Mouse (Mus musculus) embryonic facial prominence, embryonic 10.5 days (tissue): Measurements from ENCODE around the gene Tfap2c. TPM values are rescaled to one million over a fixed set of nuclear protein-coding genes. Genes with fewer than 3 reads are reported as not detected.

Experiments
- DNase-seq: peaks from one replicate; pipeline ENCODE4 v3.0.0-alpha.2; 2017; ENCODE audit warnings: low spot score
- H3K27ac ChIP-seq: fragments of 300-500 bp; sonication (generic); replicated peaks from 2 replicates; pipeline ENCODE4 v1.5.1; 2016; ENCODE audit warnings: mild to moderate bottlenecking
- H3K27me3 ChIP-seq: fragments of 300-500 bp; sonication (generic); replicated peaks from 2 replicates; pipeline ENCODE4 v1.6.1; 2016; ENCODE audit warnings: low read depth, mild to moderate bottlenecking; ENCODE audit not compliant: poor library complexity, severe bottlenecking
- H3K36me3 ChIP-seq: fragments of 300-500 bp; sonication (generic); replicated peaks from 2 replicates; pipeline ENCODE4 v1.6.1; 2016; ENCODE audit warnings: mild to moderate bottlenecking, moderate library complexity
- H3K4me1 ChIP-seq: fragments of 300-500 bp; sonication (generic); 2 replicates; pipeline ENCODE4 v1.6.1; 2016
- H3K4me3 ChIP-seq: fragments of 300-500 bp; sonication (generic); 2 replicates; pipeline ENCODE4 v1.5.1; 2016; ENCODE audit warnings: mild to moderate bottlenecking, moderate library complexity
- H3K9me3 ChIP-seq: fragments of 300-500 bp; sonication (generic); 2 replicates; pipeline ENCODE4 v1.6.1; 2016; ENCODE audit warnings: mild to moderate bottlenecking
- WGBS: fragments of 180-500 bp; shearing (Covaris S2); methylation state at CpG from one replicate; pipeline ENCODE4 v1.1.7; 2016; 5-methylcytosine and 5-hydroxymethylcytosine counted together
- polyA plus RNA-seq: library from polyadenylated mRNA; unstranded; fragments of >200 nt; fragmentation: Nextera tagmentation; extraction: Ambion mirVana; gene quantifications from 2 replicates; pipeline ENCODE4 v1.2.1, GENCODE M21; 2016

Tfap2c gene
- polyA plus RNA-seq, 1 experiment from 2014 or later = 15.4 TPM

- WGBS = 52% methylated on average over 7 of the region's 7 CpGs
- DNase-seq = no peak
- Histone ChIP-seq H3K4me1 (peaks cover 34% of the 10 kb centered on the region), H3K36me3 (no peaks in the 10 kb centered on the region), H3K4me3 (no peak overlapping the region), H3K27ac (peak overlapping the region; percentile 45), H3K27me3 (peaks cover 21% of the 10 kb centered on the region; the same call in 1 of the 2 replicates), H3K9me3 (no peaks in the 10 kb centered on the region)
Measured at GRCm38 (mm10) chr2:172597056-172597455, 47.7 kb downstream of the Tfap2c start.

GRCm38 (mm10) chr2:172597881-172598280 is 48.5 kb downstream of the Tfap2c start:
- H3K27ac ChIP-seq = peak overlapping the region; percentile 48; the same call in 1 of the 2 replicates
- 87% methylated on average over 9 of the region's 9 CpGs for WGBS
- no peak overlapping the region for H3K4me3 ChIP-seq
- no peaks in the 10 kb centered on the region for H3K9me3 ChIP-seq
- peaks cover 34% of the 10 kb centered on the region for H3K4me1 ChIP-seq
- no peaks in the 10 kb centered on the region for H3K36me3 ChIP-seq
- H3K27me3 ChIP-seq = peaks cover 21% of the 10 kb centered on the region; the same call in 1 of the 2 replicates
- no peak for DNase-seq

GRCm38 (mm10) chr2:172604625-172605024 is 55.2 kb downstream of the Tfap2c start:
- WGBS = 92% methylated on average over 3 of the region's 3 CpGs
- H3K27ac ChIP-seq = no peak overlapping the region

GRCm38 (mm10) chr2:172605642-172606041 is 56.2 kb downstream of the Tfap2c start:
- Histone ChIP-seq H3K27ac (no peak overlapping the region), H3K36me3 (no peaks in the 10 kb centered on the region), H3K9me3 (no peaks in the 10 kb centered on the region), H3K4me3 (no peak overlapping the region), H3K27me3 (no peaks in the 10 kb centered on the region), H3K4me1 (peaks cover 14% of the 10 kb centered on the region)
- WGBS = 41% methylated on average over 7 of the region's 7 CpGs
- DNase-seq = peak; percentile 46

More at GRCm38 (mm10) chr2:172604625-172605024, 55.2 kb downstream of the Tfap2c start:
- DNase-seq = no peak
- Histone ChIP-seq H3K4me3 (no peak overlapping the region), H3K4me1 (peaks cover 14% of the 10 kb centered on the region), H3K36me3 (no peaks in the 10 kb centered on the region), H3K27me3 (no peaks in the 10 kb centered on the region), H3K9me3 (no peaks in the 10 kb centered on the region)

- Histone ChIP-seq H3K4me1 (peaks cover 14% of the 10 kb centered on the region), H3K4me3 (no peak overlapping the region), H3K27ac (0 out of 2 replicates have a peak overlapping the region, but pooled peaks have one; percentile 10), H3K9me3 (no peaks in the 10 kb centered on the region), H3K27me3 (peaks cover 12% of the 10 kb centered on the region), H3K36me3 (no peaks in the 10 kb centered on the region)
- WGBS = 72% methylated on average over 11 of the region's 11 CpGs
- DNase-seq = peak; percentile 36
Measured at GRCm38 (mm10) chr2:172607710-172608109, 58.3 kb downstream of the Tfap2c start.

Other genes with a start within 250 kb of the Tfap2c start
- 25.8 and 27.8 TPM in 2 replicates for gene Fam210b, start 204.0 kb upstream of the Tfap2c start, polyA plus RNA-seq
- 220 and 229 TPM in 2 replicates for gene Aurka, start 179.1 kb upstream of the Tfap2c start, polyA plus RNA-seq
- 57.9 and 59.1 TPM in 2 replicates for gene Cstf1, start 178.9 kb upstream of the Tfap2c start, polyA plus RNA-seq
- gene Cass4, start 155.8 kb upstream of the Tfap2c start, polyA plus RNA-seq = 0.14 and 0.21 TPM in 2 replicates
- gene Rtf2, start 109.0 kb upstream of the Tfap2c start, polyA plus RNA-seq = 78.7 and 80.1 TPM in 2 replicates
- 1.6 and 2.2 TPM in 2 replicates for gene Gcnt7, start 91.0 kb upstream of the Tfap2c start, polyA plus RNA-seq
- gene Fam209, start 77.1 kb upstream of the Tfap2c start, polyA plus RNA-seq = 0.30 and 0.38 TPM in 2 replicates